Mouse (Mus musculus) C2C12 (cell line): Measurements from ENCODE around the gene Chchd2.

Experiments
- CTCF ChIP-seq: IDR thresholded peaks from one replicate; pipeline ENCODE4 v1.5.1; 2011; ENCODE audit not compliant: control insufficient read depth, insufficient read depth, insufficient read length
- MAX ChIP-seq: IDR thresholded peaks from one replicate; pipeline ENCODE4 v1.6.1; 2011; ENCODE audit warnings: mild to moderate bottlenecking, control low read depth
- MYOG ChIP-seq: IDR thresholded peaks from one replicate; pipeline ENCODE4 v1.6.1; 2011; ENCODE audit not compliant: control insufficient read depth, insufficient read length; ENCODE audit errors: extremely low read depth

GRCm38 (mm10) chr5:129907775-129908174 is 20.5 kb upstream of the Chchd2 start:
- TF ChIP-seq CTCF (no peak), MYOG (no peak), MAX (no peak)
